Mouse (Mus musculus) forebrain, postnatal 0 days (tissue): ENCODE data around the gene Psmb9. TPM values are rescaled to one million over a fixed set of nuclear protein-coding genes. Genes with fewer than 3 reads are reported as not detected.

Source experiments
- ATAC-seq: fragments of 200-750 bp; cut with Nextera tagmentation; 2 replicates; pipeline ENCODE4 v1.8.0; 2017; ENCODE audit warnings: mild to moderate bottlenecking, moderate library complexity
- DNase-seq: peaks from one replicate; pipeline ENCODE4 v3.0.0-alpha.2; 2015
- H3K27ac ChIP-seq: fragments of 300-500 bp; sonication (generic); 2 replicates; pipeline ENCODE4 v1.5.1; 2014; ENCODE audit warnings: low read depth, mild to moderate bottlenecking, antibody characterized with exemption, low read length, moderate library complexity, mixed read lengths
- H3K27me3 ChIP-seq: fragments of 300-500 bp; sonication (generic); 2 replicates; pipeline ENCODE4 v1.6.1; 2014; ENCODE audit warnings: mild to moderate bottlenecking, low read length, mixed read lengths; ENCODE audit not compliant: insufficient read depth
- H3K36me3 ChIP-seq: fragments of 300-500 bp; sonication (generic); 2 replicates; pipeline ENCODE4 v1.6.1; 2014; ENCODE audit warnings: mild to moderate bottlenecking, moderate library complexity; ENCODE audit not compliant: insufficient read depth
- H3K4me1 ChIP-seq: fragments of 300-500 bp; sonication (generic); 2 replicates; pipeline ENCODE4 v1.6.1; 2014; ENCODE audit warnings: antibody characterized with exemption; ENCODE audit not compliant: insufficient read depth
- H3K4me2 ChIP-seq: fragments of 300-500 bp; sonication (generic); 2 replicates; pipeline ENCODE4 v1.6.1; 2014; ENCODE audit warnings: low read depth, mild to moderate bottlenecking, moderate library complexity
- H3K4me3 ChIP-seq: fragments of 300-500 bp; sonication (generic); 2 replicates; pipeline ENCODE4 v1.5.1; 2014; ENCODE audit warnings: low read depth, low read length, mixed read lengths
- H3K9ac ChIP-seq: fragments of 300-500 bp; sonication (generic); 2 replicates; pipeline ENCODE4 v1.6.1; 2014; ENCODE audit warnings: mild to moderate bottlenecking
- H3K9me3 ChIP-seq: fragments of 300-500 bp; sonication (generic); 2 replicates; pipeline ENCODE4 v1.6.1; 2016; ENCODE audit warnings: low read length
- CTCF ChIP-seq: sonication (generic); IDR thresholded peaks from 2 replicates; pipeline ENCODE4 v1.5.1; 2016; ENCODE audit warnings: antibody characterized with exemption, control low read depth, low read depth
- WGBS: fragments of 180-500 bp; shearing (Covaris S2); extraction: QIAGEN DNeasy Blood & Tissue Kit; methylation state at CpG from one replicate; pipeline ENCODE4 v1.1.7; 2014; 5-methylcytosine and 5-hydroxymethylcytosine counted together
- polyA plus RNA-seq: library from polyadenylated mRNA; unstranded; fragments of >200 nt; fragmentation: Nextera tagmentation; extraction: Ambion mirVana; gene quantifications from 2 replicates; pipeline ENCODE4 v1.2.1, GENCODE M21; 2015
- total RNA-seq: library from RNA; depleted of rRNA; stranded (reverse); fragments of >200 nt; gene quantifications from 2 replicates; pipeline ENCODE4 v1.2.3, GENCODE M21; 2014

Gene Psmb9
- total and polyA plus RNA-seq, 2 experiments from 2014 or later = 1.9 to 2.3 TPM

DNA sequence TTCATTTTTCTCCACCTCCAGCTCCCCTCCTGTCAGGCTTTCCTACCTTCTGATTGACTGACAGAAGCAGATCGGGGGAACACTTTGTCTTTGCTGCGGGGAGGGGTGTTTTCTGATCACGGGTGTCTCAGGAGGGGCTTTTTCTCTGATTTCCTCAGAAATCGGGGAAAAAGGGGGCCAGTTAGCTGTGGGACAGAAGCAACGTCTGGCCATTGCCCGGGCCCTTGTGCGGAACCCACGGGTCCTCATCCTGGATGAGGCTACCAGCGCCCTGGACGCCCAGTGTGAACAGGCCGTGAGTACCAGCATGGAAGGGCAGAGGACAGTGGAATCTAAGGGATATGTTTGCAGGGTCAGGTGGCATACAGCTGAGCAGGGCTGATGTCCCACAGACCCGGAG, 27.6 kb upstream of the Psmb9 start:
- no peak for TF ChIP-seq CTCF
- Histone ChIP-seq H3K4me1 (no peaks in the 10 kb centered on the region), H3K27me3 (peaks cover 22% of the 10 kb centered on the region), H3K9ac (no peak overlapping the region), H3K4me3 (no peak overlapping the region), H3K27ac (no peak overlapping the region), H3K36me3 (no peaks in the 10 kb centered on the region), H3K9me3 (no peaks in the 10 kb centered on the region), H3K4me2 (no peak overlapping the region)
- ATAC-seq (no peak), DNase-seq (no peak)
- WGBS = 84% methylated on average over 12 of the region's 12 CpGs

DNA sequence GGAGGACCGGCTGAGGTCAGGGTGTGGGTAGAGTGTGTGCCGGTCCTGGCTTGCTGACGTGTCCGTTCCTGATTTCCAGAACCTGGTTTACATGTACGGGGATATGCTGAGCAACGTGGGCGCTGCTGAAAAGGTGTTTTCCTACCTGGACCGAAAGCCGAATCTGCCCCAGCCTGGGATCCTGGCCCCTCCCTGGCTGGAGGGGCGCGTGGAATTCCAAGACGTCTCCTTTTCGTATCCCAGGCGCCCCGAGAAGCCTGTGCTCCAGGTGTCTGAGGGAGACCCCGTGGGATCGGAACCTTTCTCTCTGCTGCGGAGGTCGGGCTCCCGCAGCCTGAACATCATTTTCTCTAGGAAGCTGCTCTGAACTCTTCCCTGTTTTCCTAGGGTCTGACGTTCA, 26.4 kb upstream of the Psmb9 start:
- WGBS = 39% methylated on average over 21 of the region's 21 CpGs
- Histone ChIP-seq H3K4me3 (no peak overlapping the region), H3K27ac (no peak overlapping the region), H3K4me2 (no peak overlapping the region), H3K36me3 (no peaks in the 10 kb centered on the region), H3K9ac (no peak overlapping the region), H3K9me3 (no peaks in the 10 kb centered on the region), H3K27me3 (peaks cover 22% of the 10 kb centered on the region), H3K4me1 (no peaks in the 10 kb centered on the region)
- TF ChIP-seq CTCF = no peak
- DNase-seq (no peak), ATAC-seq (no peak)

DNA sequence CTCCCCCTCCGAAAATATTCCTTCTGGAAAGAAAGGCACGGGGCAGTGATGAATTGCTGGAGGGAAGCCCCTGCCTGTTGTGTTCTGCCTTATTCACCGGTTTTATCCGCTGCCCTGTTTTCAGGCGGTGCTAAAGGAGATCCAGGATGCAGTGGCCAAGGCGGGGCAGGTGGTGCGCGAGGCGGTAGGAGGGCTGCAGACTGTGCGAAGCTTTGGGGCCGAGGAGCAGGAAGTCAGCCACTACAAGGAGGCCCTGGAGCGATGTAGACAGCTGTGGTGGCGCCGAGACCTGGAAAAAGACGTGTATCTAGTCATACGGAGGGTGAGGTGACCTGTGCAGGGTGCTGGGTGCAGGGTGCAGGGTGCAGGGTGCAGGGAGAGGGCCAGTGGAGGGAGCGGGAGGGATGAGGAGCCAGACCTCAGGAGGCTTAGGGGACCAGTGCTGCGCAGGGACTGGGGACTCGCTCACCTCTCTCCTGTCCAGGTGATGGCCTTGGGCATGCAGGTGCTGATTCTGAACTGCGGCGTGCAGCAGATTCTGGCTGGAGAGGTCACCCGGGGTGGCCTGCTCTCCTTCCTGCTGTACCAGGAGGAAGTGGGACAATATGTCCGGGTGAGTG, 24.3 kb upstream of the Psmb9 start:
- no peak overlapping the region for H3K4me2 ChIP-seq
- H3K9me3 ChIP-seq = no peaks in the 10 kb centered on the region
- no peaks in the 10 kb centered on the region for H3K36me3 ChIP-seq
- H3K4me3 ChIP-seq = no peak overlapping the region
- ATAC-seq = no peak
- WGBS = 13% methylated on average over 23 of the region's 23 CpGs
- TF ChIP-seq CTCF = no peak
- H3K4me1 ChIP-seq = no peaks in the 10 kb centered on the region
- peaks cover 22% of the 10 kb centered on the region for H3K27me3 ChIP-seq
- H3K9ac ChIP-seq = no peak overlapping the region
- no peak for DNase-seq
- no peak overlapping the region for H3K27ac ChIP-seq

DNA sequence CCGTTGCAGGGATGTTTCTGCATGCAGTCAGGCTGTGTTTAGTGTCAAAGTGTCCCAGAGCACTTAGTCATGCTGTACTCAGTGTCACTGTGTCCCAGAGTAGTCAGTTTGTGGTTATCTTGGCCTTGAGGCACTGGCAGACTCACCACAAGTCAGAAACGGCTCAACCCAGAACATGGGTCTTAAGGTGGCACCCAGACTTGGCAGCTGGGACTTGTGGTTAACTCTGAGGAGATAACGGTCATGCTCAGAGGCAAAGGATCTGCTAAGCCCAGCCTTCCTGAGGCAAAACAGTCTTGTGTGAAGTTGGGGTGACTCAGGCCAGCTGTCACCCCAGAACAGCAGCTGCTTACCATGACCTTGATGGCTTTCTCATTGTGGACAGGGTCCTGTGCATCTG, 23.0 kb upstream of the Psmb9 start:
- H3K27me3 ChIP-seq = peaks cover 23% of the 10 kb centered on the region

DNA sequence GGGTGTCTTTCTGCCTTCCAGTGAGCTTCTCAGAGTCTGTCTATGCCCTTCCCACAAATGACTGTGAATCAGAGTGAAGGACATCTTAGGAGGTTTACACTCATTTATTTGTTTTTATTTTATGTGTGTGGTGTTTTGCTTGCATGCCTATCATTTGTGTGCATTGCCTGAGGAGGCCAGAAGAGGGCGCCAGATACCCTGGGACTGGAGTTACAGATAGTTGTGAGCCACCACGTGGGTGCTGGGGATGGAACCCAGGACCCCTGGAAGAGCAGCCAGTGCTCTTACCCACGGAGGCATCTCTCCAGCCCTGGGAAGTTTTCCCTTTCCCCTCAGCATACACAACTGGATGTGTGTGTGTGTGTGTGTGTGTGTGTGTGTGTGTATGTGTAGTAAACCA, 22.1 kb upstream of the Psmb9 start:
- no peaks in the 10 kb centered on the region for H3K9me3 ChIP-seq
- no peak overlapping the region for H3K27ac ChIP-seq
- 35% methylated on average over 3 of the region's 3 CpGs for WGBS
- no peak overlapping the region for H3K9ac ChIP-seq
- ATAC-seq (no peak), DNase-seq (no peak)
- no peak; the same call in 1 of the 2 replicates for TF ChIP-seq CTCF
- H3K27me3 ChIP-seq = peaks cover 26% of the 10 kb centered on the region
- no peak overlapping the region for H3K4me3 ChIP-seq
- no peak overlapping the region for H3K4me2 ChIP-seq
- no peaks in the 10 kb centered on the region for H3K4me1 ChIP-seq
- H3K36me3 ChIP-seq = no peaks in the 10 kb centered on the region

More for the DNA sequence above, 23.0 kb upstream of the Psmb9 start:
- no peaks in the 10 kb centered on the region for H3K9me3 ChIP-seq
- H3K27ac ChIP-seq = no peak overlapping the region
- no peak overlapping the region for H3K9ac ChIP-seq
- no peak overlapping the region for H3K4me2 ChIP-seq
- H3K4me3 ChIP-seq = no peak overlapping the region
- TF ChIP-seq CTCF = no peak
- H3K36me3 ChIP-seq = no peaks in the 10 kb centered on the region
- H3K4me1 ChIP-seq = no peaks in the 10 kb centered on the region
- WGBS = 82% methylated on average over 3 of the region's 3 CpGs
- DNase-seq = no peak
- no peak for ATAC-seq

DNA sequence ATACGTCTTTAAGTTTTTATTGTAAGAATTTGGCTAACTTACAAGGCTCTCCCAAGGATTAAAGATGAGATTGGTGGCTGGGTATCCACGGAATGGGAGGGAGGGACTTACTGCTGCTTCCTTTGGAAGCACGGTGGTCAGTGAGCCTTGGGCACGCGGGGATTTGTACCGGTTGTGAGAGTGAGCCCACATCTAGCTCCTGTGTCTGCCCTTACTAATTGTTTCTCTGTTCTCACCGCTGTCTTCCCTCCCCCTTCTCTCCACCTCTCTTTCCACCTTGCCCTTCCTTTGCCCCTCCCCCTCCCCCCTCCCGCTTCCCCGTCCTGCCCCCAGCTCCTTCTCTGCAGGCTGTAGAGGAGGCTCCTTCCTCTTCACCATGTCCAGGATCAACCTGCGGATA, 20.9 kb upstream of the Psmb9 start:
- DNase-seq = no peak
- H3K4me2 ChIP-seq = no peak overlapping the region
- no peak overlapping the region for H3K4me3 ChIP-seq
- H3K9me3 ChIP-seq = no peaks in the 10 kb centered on the region
- H3K4me1 ChIP-seq = no peaks in the 10 kb centered on the region
- 20% methylated on average over 10 of the region's 10 CpGs for WGBS
- no peak overlapping the region for H3K9ac ChIP-seq
- H3K27me3 ChIP-seq = peaks cover 21% of the 10 kb centered on the region
- no peak for ATAC-seq
- H3K36me3 ChIP-seq = no peaks in the 10 kb centered on the region
- TF ChIP-seq CTCF = no peak
- H3K27ac ChIP-seq = no peak overlapping the region

DNA sequence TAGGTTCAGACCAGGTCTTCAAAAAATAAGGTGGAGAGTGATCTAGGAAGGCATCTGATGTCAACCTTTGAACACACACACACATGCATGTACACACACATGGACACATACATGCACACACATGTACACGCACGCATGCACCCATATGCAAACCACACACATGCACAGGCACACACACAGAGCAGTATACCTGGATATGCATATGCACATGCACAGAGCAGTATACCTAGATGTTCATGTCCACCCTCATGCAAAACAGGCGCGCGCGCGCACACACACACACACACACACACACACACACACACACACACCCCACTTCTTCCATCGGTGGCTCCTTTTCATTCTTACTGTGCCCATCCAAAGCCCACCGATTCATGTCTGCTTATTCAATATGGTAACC, 20.3 kb upstream of the Psmb9 start:
- DNase-seq (no peak), ATAC-seq (no peak)
- H3K9me3 ChIP-seq = no peaks in the 10 kb centered on the region
- no peaks in the 10 kb centered on the region for H3K4me1 ChIP-seq
- WGBS = 96% methylated on average over 9 of the region's 9 CpGs
- H3K27me3 ChIP-seq = peaks cover 17% of the 10 kb centered on the region
- no peak overlapping the region for H3K4me2 ChIP-seq
- H3K27ac ChIP-seq = no peak overlapping the region
- no peak overlapping the region for H3K9ac ChIP-seq
- H3K4me3 ChIP-seq = no peak overlapping the region
- TF ChIP-seq CTCF = no peak
- no peaks in the 10 kb centered on the region for H3K36me3 ChIP-seq
